Mouse (Mus musculus): ENCODE results near the gene Clic4. TPM values are rescaled to one million over a fixed set of nuclear protein-coding genes. Genes with fewer than 3 reads are reported as not detected.
A peak's percentile ranks its signal among the peaks of the same experiment; 100 is the strongest.

Gene Clic4
- polyA plus RNA-seq, 1 experiment from 2014 or later = 149 TPM

DNA sequence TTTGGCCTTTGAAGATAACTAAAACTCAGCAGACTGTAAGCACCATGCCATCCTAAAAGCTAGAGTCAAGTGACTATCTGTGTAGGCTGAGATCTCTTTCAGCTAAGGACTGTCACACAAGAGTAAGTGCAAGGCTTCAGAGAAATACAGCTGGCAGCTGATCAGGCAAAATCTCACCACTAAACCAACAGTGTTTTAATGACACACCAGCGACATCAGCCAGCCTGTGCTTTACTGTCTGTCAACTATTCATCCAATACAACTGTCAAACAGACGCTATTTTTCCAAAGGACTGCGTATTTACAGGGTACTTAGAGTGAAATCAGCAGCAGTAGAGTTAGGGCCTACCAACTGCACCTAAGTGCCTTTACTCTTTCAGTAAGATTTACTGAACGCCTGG is 12.2 kb downstream of the Clic4 start:
- no peaks in the 10 kb centered on the region for H3K27me3 ChIP-seq (replicated peaks; ENCODE audit: control insufficient read depth, insufficient read depth, low read length)
- no peak for DNase-seq (ENCODE audit: low spot score)
- ATAC-seq (replicated peaks; ENCODE audit: low FRiP score) = no peak
- no peak overlapping the region for H3K27ac ChIP-seq (ENCODE audit: low read depth, low read length)
- H3K36me3 ChIP-seq (ENCODE audit: control insufficient read depth, insufficient read depth, low read length) = peaks cover 4% of the 10 kb centered on the region; the same call in 1 of the 2 replicates
- WGBS = 84% methylated on average over 4 of the region's 4 CpGs
- no peak overlapping the region for H3K4me3 ChIP-seq (ENCODE audit: low read depth, low read length)
- peaks cover 27% of the 10 kb centered on the region for H3K4me1 ChIP-seq (replicated peaks; ENCODE audit: control insufficient read depth, insufficient read depth, low read length)
- H3K9ac ChIP-seq (ENCODE audit: low read depth, low read length) = no peak overlapping the region
- no peaks in the 10 kb centered on the region for H3K9me3 ChIP-seq (ENCODE audit: control insufficient read depth, low read length)
- no peak overlapping the region for H3K4me2 ChIP-seq

DNA sequence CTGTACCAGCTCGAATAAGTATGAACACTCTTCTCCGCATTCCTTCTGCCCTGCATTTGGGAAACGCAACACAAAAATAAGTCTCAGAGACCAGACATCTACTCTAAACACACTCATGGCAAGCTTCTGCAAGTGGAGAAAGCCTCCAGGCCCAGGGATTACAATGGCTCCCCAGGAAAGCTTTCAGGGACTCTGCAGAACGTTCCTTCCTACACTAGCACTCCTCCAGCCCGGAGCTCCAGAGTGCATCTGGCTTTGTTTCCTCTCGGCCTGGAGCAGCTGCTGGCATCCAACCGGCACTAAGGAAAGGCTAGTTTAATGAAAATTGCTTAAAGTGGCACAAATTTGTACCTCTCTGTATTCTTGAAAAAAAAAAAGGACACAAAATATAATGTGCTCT is 14.1 kb downstream of the Clic4 start:
- H3K9me3 ChIP-seq (ENCODE audit: control insufficient read depth, low read length) = no peaks in the 10 kb centered on the region
- H3K27me3 ChIP-seq (replicated peaks; ENCODE audit: control insufficient read depth, insufficient read depth, low read length) = no peaks in the 10 kb centered on the region
- ATAC-seq (replicated peaks; ENCODE audit: low FRiP score) (no peak), DNase-seq (ENCODE audit: low spot score) (no peak)
- H3K4me1 ChIP-seq (replicated peaks; ENCODE audit: control insufficient read depth, insufficient read depth, low read length) = peaks cover 45% of the 10 kb centered on the region
- no peak overlapping the region for H3K4me3 ChIP-seq (ENCODE audit: low read depth, low read length)
- H3K4me2 ChIP-seq = no peak overlapping the region
- no peak overlapping the region for H3K27ac ChIP-seq (ENCODE audit: low read depth, low read length)
- 75% methylated on average over 7 of the region's 7 CpGs for WGBS
- H3K9ac ChIP-seq (ENCODE audit: low read depth, low read length) = no peak overlapping the region
- peaks cover 4% of the 10 kb centered on the region; the same call in 1 of the 2 replicates for H3K36me3 ChIP-seq (ENCODE audit: control insufficient read depth, insufficient read depth, low read length)

DNA sequence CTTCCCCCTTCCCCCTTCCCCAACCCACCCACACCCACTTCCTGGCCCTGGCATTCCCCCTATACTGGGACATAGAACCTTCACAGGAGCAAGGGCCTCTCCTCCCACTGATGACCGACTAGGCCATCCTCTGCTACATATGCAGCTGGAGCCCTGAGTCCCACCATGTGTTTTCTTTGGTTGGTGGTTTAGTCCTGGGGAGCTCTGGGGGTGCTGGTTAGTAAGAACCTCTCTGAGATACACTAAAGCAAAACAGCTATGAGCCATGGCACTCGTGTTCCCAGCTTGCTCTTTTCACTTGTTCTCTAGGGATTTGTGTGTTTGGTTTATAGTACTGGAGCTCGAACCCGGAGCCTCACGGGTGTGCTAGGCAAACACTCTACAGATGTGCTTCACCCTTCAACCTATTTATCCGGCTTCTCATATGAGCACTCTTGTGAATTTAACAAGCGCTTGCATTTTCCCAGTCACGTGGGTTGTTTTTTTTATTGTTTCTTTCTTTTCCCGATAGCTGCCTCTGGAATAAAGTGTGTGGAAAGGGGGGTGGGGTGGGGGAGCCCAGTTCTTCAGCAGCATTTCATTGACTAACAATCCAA is 14.6 kb downstream of the Clic4 start:
- Histone ChIP-seq H3K4me3 (ENCODE audit: low read depth, low read length) (no peak overlapping the region), H3K27me3 (replicated peaks; ENCODE audit: control insufficient read depth, insufficient read depth, low read length) (no peaks in the 10 kb centered on the region), H3K9ac (ENCODE audit: low read depth, low read length) (no peak overlapping the region), H3K4me2 (no peak overlapping the region), H3K36me3 (ENCODE audit: control insufficient read depth, insufficient read depth, low read length) (peaks cover 4% of the 10 kb centered on the region; the same call in 1 of the 2 replicates), H3K4me1 (replicated peaks; ENCODE audit: control insufficient read depth, insufficient read depth, low read length) (peaks cover 49% of the 10 kb centered on the region), H3K27ac (ENCODE audit: low read depth, low read length) (no peak overlapping the region), H3K9me3 (ENCODE audit: control insufficient read depth, low read length) (no peaks in the 10 kb centered on the region)
- 83% methylated on average over 9 of the region's 9 CpGs for WGBS
- no peak for ATAC-seq (replicated peaks; ENCODE audit: low FRiP score)
- no peak for DNase-seq (ENCODE audit: low spot score)

DNA sequence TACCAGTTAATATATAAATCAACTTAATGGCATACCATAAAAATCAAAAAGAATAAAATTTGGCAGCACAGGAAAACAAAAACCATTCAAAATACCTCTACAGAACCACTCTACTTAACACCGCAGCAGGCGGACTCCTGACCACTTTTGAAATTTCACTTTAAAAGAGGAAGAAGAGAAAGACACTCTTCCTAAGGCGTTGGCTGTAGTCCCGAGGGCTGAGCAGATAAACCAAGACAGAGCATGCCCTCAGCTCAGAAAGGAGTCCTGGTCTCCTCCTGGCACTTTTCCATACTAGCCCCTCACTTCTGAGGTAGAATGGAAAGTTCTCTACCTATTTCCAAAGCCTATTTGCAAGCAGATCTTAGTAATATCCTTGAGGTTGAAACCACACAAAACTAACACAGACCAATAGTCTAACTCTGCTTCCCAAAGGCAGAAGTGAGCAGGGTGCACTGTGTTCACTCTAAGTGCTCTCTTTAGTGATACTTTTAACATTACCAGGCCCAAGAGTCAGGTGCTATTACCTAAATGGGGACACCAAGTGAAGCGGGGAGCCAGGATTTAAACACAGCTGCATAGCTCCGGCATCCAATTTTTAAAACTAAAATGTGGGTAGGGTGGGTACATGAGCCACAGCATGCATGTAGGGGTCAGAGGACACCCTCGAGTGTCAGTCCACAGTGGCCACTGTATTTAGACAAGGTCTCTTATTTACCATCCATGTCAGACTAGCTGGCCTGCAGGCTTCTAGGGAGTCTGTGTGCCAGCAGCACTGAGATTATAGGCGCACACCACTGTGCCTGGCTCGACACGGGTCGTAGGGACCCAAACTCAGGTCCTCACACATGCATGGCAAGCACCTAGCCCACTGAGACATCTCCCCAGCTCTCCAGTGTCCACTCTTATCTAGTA is 15.8 kb downstream of the Clic4 start:
- WGBS = 76% methylated on average over 11 of the region's 11 CpGs
- Histone ChIP-seq H3K27me3 (replicated peaks; ENCODE audit: control insufficient read depth, insufficient read depth, low read length) (no peaks in the 10 kb centered on the region), H3K4me1 (replicated peaks; ENCODE audit: control insufficient read depth, insufficient read depth, low read length) (peaks cover 50% of the 10 kb centered on the region), H3K4me3 (ENCODE audit: low read depth, low read length) (no peak overlapping the region), H3K9me3 (ENCODE audit: control insufficient read depth, low read length) (no peaks in the 10 kb centered on the region), H3K27ac (ENCODE audit: low read depth, low read length) (0 out of 2 replicates have a peak overlapping the region, but pooled peaks have one; percentile 25), H3K36me3 (ENCODE audit: control insufficient read depth, insufficient read depth, low read length) (peaks cover 4% of the 10 kb centered on the region; the same call in 1 of the 2 replicates), H3K4me2 (no peak overlapping the region; the same call in 1 of the 2 replicates), H3K9ac (ENCODE audit: low read depth, low read length) (no peak overlapping the region)
- ATAC-seq (replicated peaks; ENCODE audit: low FRiP score) = no peak
- DNase-seq (ENCODE audit: low spot score) = no peak

DNA sequence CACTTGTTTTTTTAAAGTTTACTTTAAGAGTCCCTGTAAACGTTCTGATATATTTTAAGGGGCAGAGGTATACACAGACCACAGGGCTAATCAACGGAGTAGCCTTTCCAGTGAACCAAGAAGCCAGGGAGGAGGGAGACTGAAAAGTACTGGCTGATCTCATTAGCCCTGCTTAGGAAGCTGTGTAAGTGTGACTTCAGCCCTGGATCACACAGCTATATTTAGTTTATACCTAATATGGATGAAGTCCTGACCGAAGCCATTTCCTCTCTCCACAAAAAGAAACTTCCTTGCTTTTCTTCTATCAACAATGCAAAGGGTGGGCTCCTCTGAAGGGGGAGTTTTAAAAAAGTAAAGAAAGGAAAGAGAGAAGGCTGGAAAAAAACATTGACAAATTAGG is 17.8 kb downstream of the Clic4 start:
- H3K9ac ChIP-seq (ENCODE audit: low read depth, low read length) = no peak overlapping the region
- DNase-seq (ENCODE audit: low spot score) (no peak), ATAC-seq (replicated peaks; ENCODE audit: low FRiP score) (0 out of 2 replicates have a peak, but pooled peaks have one; percentile 26)
- peak overlapping the region; percentile 74 for H3K27ac ChIP-seq (ENCODE audit: low read depth, low read length)
- no peaks in the 10 kb centered on the region for H3K27me3 ChIP-seq (replicated peaks; ENCODE audit: control insufficient read depth, insufficient read depth, low read length)
- H3K4me3 ChIP-seq (ENCODE audit: low read depth, low read length) = no peak overlapping the region
- 33% methylated on average over 3 of the region's 3 CpGs for WGBS
- no peaks in the 10 kb centered on the region; the same call in 1 of the 2 replicates for H3K36me3 ChIP-seq (ENCODE audit: control insufficient read depth, insufficient read depth, low read length)
- H3K4me2 ChIP-seq = peak overlapping the region; percentile 8
- peaks cover 50% of the 10 kb centered on the region for H3K4me1 ChIP-seq (replicated peaks; ENCODE audit: control insufficient read depth, insufficient read depth, low read length)
- no peaks in the 10 kb centered on the region for H3K9me3 ChIP-seq (ENCODE audit: control insufficient read depth, low read length)

DNA sequence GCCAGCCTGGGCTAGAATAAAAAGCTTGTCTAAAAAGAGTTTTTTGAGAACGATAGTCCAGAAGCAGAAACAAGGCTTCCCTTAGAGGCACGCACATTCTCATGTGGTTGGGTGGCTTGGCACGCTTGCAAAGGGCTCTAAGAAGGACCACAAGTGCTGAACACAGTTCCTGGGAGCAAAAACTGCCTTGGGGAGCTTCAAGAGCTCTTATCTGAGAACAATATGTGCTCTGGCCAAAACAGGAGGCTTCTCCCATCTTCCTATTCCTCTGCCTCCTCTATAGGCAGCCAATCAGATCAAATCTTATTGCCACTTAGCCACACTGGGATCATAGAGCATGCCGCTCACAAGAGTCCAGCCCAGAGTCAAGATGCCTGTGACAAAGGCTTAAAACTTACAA is 18.3 kb downstream of the Clic4 start:
- Histone ChIP-seq H3K27me3 (replicated peaks; ENCODE audit: control insufficient read depth, insufficient read depth, low read length) (no peaks in the 10 kb centered on the region), H3K36me3 (ENCODE audit: control insufficient read depth, insufficient read depth, low read length) (no peaks in the 10 kb centered on the region; the same call in 1 of the 2 replicates), H3K9ac (ENCODE audit: low read depth, low read length) (no peak overlapping the region; the same call in 1 of the 2 replicates), H3K9me3 (ENCODE audit: control insufficient read depth, low read length) (no peaks in the 10 kb centered on the region), H3K4me3 (ENCODE audit: low read depth, low read length) (no peak overlapping the region), H3K4me1 (replicated peaks; ENCODE audit: control insufficient read depth, insufficient read depth, low read length) (peaks cover 50% of the 10 kb centered on the region), H3K27ac (ENCODE audit: low read depth, low read length) (peak overlapping the region; percentile 74), H3K4me2 (peak overlapping the region; percentile 8)
- ATAC-seq (replicated peaks; ENCODE audit: low FRiP score) (0 out of 2 replicates have a peak, but pooled peaks have one; percentile 31), DNase-seq (ENCODE audit: low spot score) (no peak)
- WGBS = 77% methylated on average over 4 of the region's 4 CpGs

DNA sequence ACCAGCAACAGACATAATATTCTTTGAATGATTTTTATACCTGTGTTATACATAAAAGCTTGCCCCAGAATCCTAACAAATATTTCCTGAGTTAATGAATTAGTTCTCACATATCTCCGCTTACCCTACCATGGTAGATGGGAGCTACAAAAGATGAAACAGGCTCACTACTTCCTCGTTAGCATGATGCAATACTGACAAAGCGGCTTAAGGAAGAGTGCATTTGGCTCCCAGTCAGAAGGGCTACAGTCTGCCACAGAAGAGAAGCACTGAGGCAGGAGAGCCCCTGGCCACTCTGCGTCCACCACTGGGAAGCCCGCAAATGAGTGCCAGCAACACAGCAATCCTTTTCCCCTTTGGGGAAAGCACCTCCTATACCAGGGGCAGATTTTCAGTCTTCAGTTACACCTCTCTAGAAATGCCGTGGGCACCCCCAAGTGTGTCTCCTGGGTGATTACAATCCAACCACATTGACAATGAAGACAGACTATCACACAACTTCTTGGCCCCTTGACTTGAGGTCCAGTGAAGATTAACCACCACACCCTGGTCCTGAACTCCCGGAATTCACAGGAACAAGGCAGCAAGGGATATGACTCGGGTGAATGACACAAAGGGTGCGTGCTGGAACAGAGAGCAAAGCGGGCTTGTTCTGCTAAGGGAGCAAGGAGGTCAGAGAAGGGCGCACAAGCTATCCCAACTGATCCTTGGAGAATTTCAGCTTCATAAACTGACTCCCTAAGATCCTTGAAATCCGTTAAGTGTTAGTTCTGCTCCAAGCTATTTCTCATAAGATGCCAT is 19.2 kb downstream of the Clic4 start:
- H3K4me2 ChIP-seq = no peak overlapping the region
- no peaks in the 10 kb centered on the region for H3K27me3 ChIP-seq (replicated peaks; ENCODE audit: control insufficient read depth, insufficient read depth, low read length)
- no peaks in the 10 kb centered on the region; the same call in 1 of the 2 replicates for H3K36me3 ChIP-seq (ENCODE audit: control insufficient read depth, insufficient read depth, low read length)
- no peak for ATAC-seq (replicated peaks; ENCODE audit: low FRiP score)
- no peak overlapping the region for H3K4me3 ChIP-seq (ENCODE audit: low read depth, low read length)
- WGBS = 89% methylated on average over 12 of the region's 12 CpGs
- H3K27ac ChIP-seq (ENCODE audit: low read depth, low read length) = peak overlapping the region; percentile 74; the same call in 1 of the 2 replicates
- H3K9ac ChIP-seq (ENCODE audit: low read depth, low read length) = no peak overlapping the region
- DNase-seq (ENCODE audit: low spot score) = no peak
- H3K9me3 ChIP-seq (ENCODE audit: control insufficient read depth, low read length) = no peaks in the 10 kb centered on the region
- H3K4me1 ChIP-seq (replicated peaks; ENCODE audit: control insufficient read depth, insufficient read depth, low read length) = peaks cover 47% of the 10 kb centered on the region

DNA sequence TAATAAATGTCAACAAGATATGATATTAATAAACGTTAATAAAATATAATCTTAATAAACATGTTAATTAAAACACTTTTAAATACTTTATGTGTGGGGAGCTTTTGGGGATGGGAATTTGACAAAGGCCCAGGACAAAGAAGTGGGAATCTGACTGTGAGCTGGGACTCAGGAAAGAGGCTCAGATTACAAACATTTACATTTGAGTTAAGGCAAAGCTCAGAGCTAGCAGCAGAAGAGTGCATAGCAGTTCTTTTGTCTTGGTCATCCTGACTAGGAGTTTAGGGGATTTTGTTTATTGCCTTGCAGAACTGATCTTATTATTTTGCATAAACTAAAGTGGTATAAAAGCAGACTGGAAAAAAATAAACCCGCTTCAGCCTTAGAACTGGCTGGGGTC is 20.8 kb downstream of the Clic4 start:
- WGBS = 50% methylated on average over 2 of the region's 2 CpGs
- no peaks in the 10 kb centered on the region for H3K27me3 ChIP-seq (replicated peaks; ENCODE audit: control insufficient read depth, insufficient read depth, low read length)
- DNase-seq (ENCODE audit: low spot score) (no peak), ATAC-seq (replicated peaks; ENCODE audit: low FRiP score) (no peak)
- no peak overlapping the region for H3K9ac ChIP-seq (ENCODE audit: low read depth, low read length)
- H3K27ac ChIP-seq (ENCODE audit: low read depth, low read length) = no peak overlapping the region
- H3K4me2 ChIP-seq = no peak overlapping the region
- H3K4me3 ChIP-seq (ENCODE audit: low read depth, low read length) = no peak overlapping the region
- H3K36me3 ChIP-seq (ENCODE audit: control insufficient read depth, insufficient read depth, low read length) = no peaks in the 10 kb centered on the region; the same call in 1 of the 2 replicates
- peaks cover 50% of the 10 kb centered on the region for H3K4me1 ChIP-seq (replicated peaks; ENCODE audit: control insufficient read depth, insufficient read depth, low read length)
- no peaks in the 10 kb centered on the region for H3K9me3 ChIP-seq (ENCODE audit: control insufficient read depth, low read length)
